Mouse (Mus musculus) intestine, postnatal 0 days (tissue): ENCODE data around the gene Bcat1. TPM values are rescaled to one million over a fixed set of nuclear protein-coding genes. Genes with fewer than 3 reads are reported as not detected.

Experiments used
- ATAC-seq: fragments of 200-750 bp; cut with Nextera tagmentation; 2 replicates; pipeline ENCODE4 v1.8.0; 2017; ENCODE audit warnings: mild to moderate bottlenecking, moderate TSS enrichment, moderate library complexity
- H3K27ac ChIP-seq: fragments of 300-500 bp; sonication (generic); 2 replicates; pipeline ENCODE4 v1.5.1; 2014; ENCODE audit warnings: mild to moderate bottlenecking, low read depth, low read length, moderate library complexity
- H3K27me3 ChIP-seq: fragments of 300-500 bp; sonication (generic); replicated peaks from 2 replicates; pipeline ENCODE4 v1.6.1; 2014; ENCODE audit warnings: low read length, mixed read lengths; ENCODE audit not compliant: control insufficient read depth, insufficient read depth
- H3K36me3 ChIP-seq: fragments of 300-500 bp; sonication (generic); 2 replicates; pipeline ENCODE4 v1.6.1; 2014; ENCODE audit warnings: mild to moderate bottlenecking, moderate library complexity; ENCODE audit not compliant: control insufficient read depth, insufficient read depth
- H3K4me1 ChIP-seq: fragments of 300-500 bp; sonication (generic); replicated peaks from 2 replicates; pipeline ENCODE4 v1.6.1; 2014; ENCODE audit warnings: antibody characterized with exemption, low read length, mixed read lengths; ENCODE audit not compliant: control insufficient read depth, insufficient read depth
- H3K4me2 ChIP-seq: fragments of 300-500 bp; sonication (generic); replicated peaks from 2 replicates; pipeline ENCODE4 v1.6.1; 2014; ENCODE audit warnings: low read depth, mild to moderate bottlenecking, moderate library complexity
- H3K4me3 ChIP-seq: fragments of 300-500 bp; sonication (generic); 2 replicates; pipeline ENCODE4 v1.5.1; 2014; ENCODE audit warnings: low read depth, low read length
- H3K9ac ChIP-seq: fragments of 300-500 bp; sonication (generic); 2 replicates; pipeline ENCODE4 v1.6.1; 2014; ENCODE audit warnings: mild to moderate bottlenecking, low read depth, low read length
- H3K9me3 ChIP-seq: fragments of 300-500 bp; sonication (generic); 2 replicates; pipeline ENCODE4 v1.6.1; 2016; ENCODE audit warnings: mixed run types; ENCODE audit not compliant: control insufficient read depth
- CTCF ChIP-seq: sonication (generic); IDR thresholded peaks from 2 replicates; pipeline ENCODE4 v1.5.1; 2016; ENCODE audit warnings: low read depth, mild to moderate bottlenecking, control low read depth, antibody characterized with exemption, moderate library complexity
- WGBS: fragments of 180-500 bp; shearing (Covaris S2); extraction: QIAGEN DNeasy Blood & Tissue Kit; methylation state at CpG from one replicate; pipeline ENCODE4 v1.1.7; 2014; 5-methylcytosine and 5-hydroxymethylcytosine counted together
- polyA plus RNA-seq: library from polyadenylated mRNA; unstranded; fragments of >200 nt; fragmentation: Nextera tagmentation; extraction: Ambion mirVana; gene quantifications from 2 replicates; pipeline ENCODE4 v1.2.1, GENCODE M21; 2015

Bcat1 gene
- polyA plus RNA-seq, 1 experiment from 2014 or later = 1.0 TPM

DNA sequence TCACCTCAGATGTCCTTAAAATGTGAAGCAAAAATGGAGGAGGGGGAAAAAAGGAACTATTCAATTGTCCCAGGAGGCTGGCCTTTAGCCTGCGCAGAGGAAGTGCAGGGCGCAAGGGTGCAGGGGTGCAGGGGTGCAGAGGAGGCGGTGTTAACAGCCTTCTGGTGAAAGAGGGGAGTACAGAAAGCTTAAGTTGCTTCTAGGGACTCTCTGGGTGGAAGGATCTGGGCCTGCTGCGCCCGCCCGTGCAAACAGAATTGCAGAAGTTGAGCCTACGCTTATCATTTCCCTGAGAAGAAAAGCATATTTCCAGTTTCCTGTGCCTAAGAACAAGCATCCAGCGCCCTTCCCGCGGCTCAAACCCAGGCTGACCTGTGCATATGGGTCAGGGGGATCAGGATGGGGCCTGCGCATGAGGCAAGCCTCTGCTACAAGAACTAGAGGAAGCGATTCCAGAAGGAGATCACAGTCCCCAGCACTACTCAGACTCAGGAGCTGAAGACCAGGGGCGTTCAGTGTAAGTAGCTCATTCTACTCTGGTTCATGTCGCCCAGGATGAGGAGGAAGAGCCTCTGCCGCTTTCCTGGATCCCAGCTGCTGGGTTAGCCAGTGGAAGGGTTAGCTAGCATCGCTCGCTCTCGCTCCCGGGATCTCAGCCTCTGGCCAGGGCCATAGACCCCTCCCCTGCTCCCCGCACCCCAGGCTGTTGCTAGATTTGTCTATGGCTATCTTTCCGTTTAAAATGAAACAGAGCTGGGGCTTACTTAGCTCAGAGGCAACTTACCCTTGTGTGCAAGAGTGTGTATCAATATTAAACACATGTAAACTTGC, 45.8 kb upstream of the Bcat1 start:
- Histone ChIP-seq H3K4me2 (no peak overlapping the region), H3K9me3 (no peaks in the 10 kb centered on the region), H3K27me3 (no peaks in the 10 kb centered on the region), H3K27ac (no peak overlapping the region), H3K4me3 (no peak overlapping the region), H3K36me3 (no peaks in the 10 kb centered on the region), H3K9ac (no peak overlapping the region), H3K4me1 (0 out of 2 replicates have a peak, but pooled peaks cover under 1% of the 10 kb centered on the region)
- 66% methylated on average over 21 of the region's 21 CpGs for WGBS
- no peak for ATAC-seq
- no peak for TF ChIP-seq CTCF

DNA sequence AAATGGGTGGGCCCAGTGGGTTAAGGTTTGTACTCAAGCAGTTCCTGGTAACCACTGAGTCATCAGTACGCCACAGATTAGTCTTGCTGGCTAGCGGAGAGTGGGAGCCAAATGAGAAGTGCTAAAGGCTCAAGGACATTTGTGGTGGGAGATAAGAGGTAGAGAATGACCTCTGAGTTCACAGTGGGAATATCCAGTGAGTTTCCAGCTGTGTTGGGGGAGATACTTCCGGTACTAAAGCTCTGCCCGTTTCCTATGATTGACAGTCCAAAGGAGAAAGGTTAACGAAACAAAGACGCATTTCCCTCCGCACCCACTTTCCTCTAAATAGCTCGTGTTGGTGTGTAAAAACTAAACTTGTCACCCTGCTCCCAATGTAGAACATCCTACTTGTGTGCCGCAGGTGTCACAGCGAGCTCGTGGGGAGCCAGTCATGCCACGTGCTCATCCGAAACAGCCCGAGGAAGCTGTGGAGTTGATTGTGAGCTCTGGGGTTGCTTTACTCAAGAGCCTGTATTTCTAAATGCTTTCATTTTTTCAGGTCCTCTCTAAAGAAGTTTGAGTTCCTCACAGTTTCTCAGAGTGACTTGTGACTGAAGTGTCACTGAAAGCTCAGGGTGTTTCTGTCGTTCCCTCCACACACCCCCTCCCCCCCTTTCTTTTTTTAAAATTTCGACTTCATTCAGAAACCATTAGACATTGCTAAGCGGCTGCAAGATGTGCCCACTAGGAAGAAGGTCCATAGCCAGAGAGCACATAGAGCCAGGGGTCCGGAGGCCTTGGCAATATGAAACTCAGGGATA, 45.0 kb upstream of the Bcat1 start:
- ATAC-seq = no peak
- Histone ChIP-seq H3K4me1 (0 out of 2 replicates have a peak, but pooled peaks cover 3% of the 10 kb centered on the region), H3K27ac (no peak overlapping the region), H3K27me3 (no peaks in the 10 kb centered on the region), H3K4me3 (no peak overlapping the region), H3K4me2 (0 out of 2 replicates have a peak overlapping the region, but pooled peaks have one; percentile 4), H3K9ac (no peak overlapping the region), H3K9me3 (no peaks in the 10 kb centered on the region), H3K36me3 (no peaks in the 10 kb centered on the region)
- WGBS = 53% methylated on average over 18 of the region's 18 CpGs
- no peak for TF ChIP-seq CTCF

GRCm38 (mm10) chr6:145120086-145120485, 44.1 kb upstream of the Bcat1 start:
- H3K9me3 ChIP-seq = no peaks in the 10 kb centered on the region
- no peak for TF ChIP-seq CTCF
- no peak overlapping the region for H3K4me2 ChIP-seq
- WGBS = 81% methylated on average over 2 of the region's 2 CpGs
- no peak for ATAC-seq
- no peaks in the 10 kb centered on the region for H3K27me3 ChIP-seq
- 0 out of 2 replicates have a peak, but pooled peaks cover 3% of the 10 kb centered on the region for H3K4me1 ChIP-seq
- H3K9ac ChIP-seq = no peak overlapping the region
- no peak overlapping the region for H3K27ac ChIP-seq
- H3K4me3 ChIP-seq = no peak overlapping the region
- no peaks in the 10 kb centered on the region for H3K36me3 ChIP-seq

DNA sequence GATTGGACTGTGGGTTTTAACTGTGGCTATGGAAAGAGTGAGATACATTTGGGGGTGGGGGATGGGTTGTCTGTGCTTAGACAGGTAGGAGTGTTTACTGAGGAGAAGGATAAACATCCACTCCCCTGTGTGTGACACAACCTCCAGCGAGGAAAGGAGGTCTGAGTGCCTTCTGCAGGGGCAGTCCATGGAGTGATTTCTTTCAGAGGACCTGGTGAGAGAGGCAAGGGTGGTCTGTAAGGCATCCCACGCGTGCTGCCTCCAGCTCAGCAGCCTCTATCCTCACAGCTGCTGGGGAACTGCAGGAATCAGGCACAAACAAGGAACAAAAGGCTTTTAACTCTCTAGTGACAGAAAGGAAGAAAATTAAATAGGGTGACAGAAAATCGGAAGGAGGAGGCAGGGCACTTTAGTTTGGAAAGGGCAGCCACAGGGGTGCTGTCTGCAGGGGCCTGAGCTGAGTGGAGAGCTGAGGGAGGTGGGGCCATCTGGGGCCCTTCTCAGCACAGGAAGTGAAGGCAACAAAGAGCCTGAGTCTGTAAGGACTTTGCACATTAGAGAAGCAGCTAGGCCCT, 40.2 kb upstream of the Bcat1 start:
- H3K36me3 ChIP-seq = no peaks in the 10 kb centered on the region
- no peak for TF ChIP-seq CTCF
- no peak overlapping the region for H3K27ac ChIP-seq
- WGBS = 22% methylated on average over 4 of the region's 4 CpGs
- H3K4me2 ChIP-seq = no peak overlapping the region
- no peak overlapping the region for H3K4me3 ChIP-seq
- H3K27me3 ChIP-seq = no peaks in the 10 kb centered on the region
- H3K9me3 ChIP-seq = no peaks in the 10 kb centered on the region
- ATAC-seq = peak; percentile 61; the same call in 1 of the 2 replicates
- H3K9ac ChIP-seq = no peak overlapping the region
- 0 out of 2 replicates have a peak, but pooled peaks cover 3% of the 10 kb centered on the region for H3K4me1 ChIP-seq

GRCm38 (mm10) chr6:145115476-145116097, 39.6 kb upstream of the Bcat1 start, which contains the start of gene Lrmp:
Lrmp (plus strand) TSS chr6:145115653.
- Histone ChIP-seq H3K36me3 (no peaks in the 10 kb centered on the region), H3K27ac (no peak within 1 kb of the TSS), H3K4me1 (0 out of 2 replicates have a peak, but pooled peaks cover 3% of the 10 kb centered on the region), H3K4me2 (no peak within 1 kb of the TSS), H3K9ac (no peak within 1 kb of the TSS), H3K4me3 (no peak within 1 kb of the TSS), H3K27me3 (no peaks in the 10 kb centered on the region), H3K9me3 (no peaks in the 10 kb centered on the region)
- no peak for ATAC-seq
- 0 out of 2 replicates have a peak, but pooled peaks have one; percentile 19 for TF ChIP-seq CTCF
- WGBS = 76% methylated on average over 6 of the region's 6 CpGs
